Mouse (Mus musculus): ENCODE data around the gene BC035947. TPM values are rescaled to one million over a fixed set of nuclear protein-coding genes. Genes with fewer than 3 reads are reported as not detected.
A peak's percentile ranks its signal among the peaks of the same experiment; 100 is the strongest.
"Not testable (repeated sequence)": the region's sequence is repeated elsewhere in the genome, so short reads cannot be mapped to it uniquely, and the experiment has no call there.

BC035947 gene
- polyA plus RNA-seq (2016; fragmentation: Nextera tagmentation; extraction: Ambion mirVana): 0.21 and 0.37 TPM in 2 replicates

DNA sequence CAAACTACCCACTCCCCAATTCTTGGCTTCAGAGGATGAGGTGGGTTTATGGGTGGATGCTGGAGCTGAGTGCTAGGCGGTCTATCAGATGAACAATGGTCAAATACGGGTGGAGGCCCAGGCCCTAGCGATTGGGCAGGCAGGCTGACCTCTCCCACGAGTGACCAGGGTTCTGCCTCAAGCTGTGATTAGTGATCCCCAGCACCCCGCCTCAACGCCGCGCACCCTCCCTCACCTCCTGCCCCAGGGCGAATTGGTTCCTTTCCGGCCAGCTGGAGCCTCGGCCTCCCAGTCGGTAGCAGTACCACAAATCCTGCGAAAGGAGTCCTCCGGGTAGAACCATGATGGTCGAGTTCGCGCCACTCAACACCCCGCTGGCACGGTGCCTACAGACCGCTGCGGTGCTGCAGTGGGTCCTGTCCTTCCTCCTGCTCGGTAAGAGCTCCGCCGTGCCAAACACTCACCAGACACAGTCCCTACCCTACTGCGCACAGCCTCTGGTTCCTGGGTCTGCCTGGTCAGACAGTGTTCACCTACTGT is at the start of gene BC035947:
TSS of gene BC035947 (minus strand) at position 538 of the 540 bp plus-strand sequence.
- H3K4me1 ChIP-seq: peaks cover 14% of the 10 kb centered on the region
- 3% methylated on average over 25 of the region's 25 CpGs for WGBS
- no peaks in the 10 kb centered on the region for H3K9me3 ChIP-seq
- DNase-seq (ENCODE audit: extremely low spot score, low spot score): peak; percentile 37
- peak within 1 kb of the TSS; percentile 78 for H3K27ac ChIP-seq
- H3K36me3 ChIP-seq (replicated peaks): no peaks in the 10 kb centered on the region
- H3K4me3 ChIP-seq: peak within 1 kb of the TSS; percentile 52
- peaks cover 27% of the 10 kb centered on the region for H3K27me3 ChIP-seq (ENCODE audit: poor library complexity, severe bottlenecking)

DNA sequence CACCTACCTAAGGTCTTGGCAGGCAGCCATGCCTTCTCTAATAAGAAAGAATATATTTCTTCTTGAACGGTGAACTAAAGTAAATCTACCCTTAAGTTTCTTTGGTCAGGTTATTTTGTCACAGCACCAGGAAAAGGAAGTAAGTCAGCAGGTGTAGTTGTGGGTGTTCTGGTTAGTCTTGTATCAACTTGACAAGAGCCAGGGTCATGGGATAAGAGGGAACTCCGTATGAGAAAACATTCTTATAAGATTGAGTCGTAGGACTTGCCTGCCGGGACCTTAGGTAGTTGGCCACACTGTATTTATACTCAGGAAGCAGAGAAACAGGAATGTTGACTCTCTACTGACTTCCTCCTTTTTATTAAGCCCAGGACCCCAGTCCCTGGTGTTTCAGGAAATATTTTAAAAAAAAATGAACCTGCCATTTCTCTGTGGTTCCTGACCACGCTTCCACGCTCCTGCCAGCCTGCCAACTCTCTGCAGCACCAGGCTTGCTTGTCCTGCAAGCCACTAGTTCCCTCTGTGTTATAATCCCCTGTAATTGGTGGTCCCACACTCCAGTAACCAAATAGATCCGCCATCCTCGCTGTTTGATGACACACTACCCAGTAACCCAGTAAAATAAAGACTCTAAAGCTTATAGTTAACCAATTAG is 42.2 kb upstream of the BC035947 start:
- Histone ChIP-seq H3K36me3 (replicated peaks) (no peaks in the 10 kb centered on the region), H3K4me1 (0 out of 2 replicates have a peak, but pooled peaks cover under 1% of the 10 kb centered on the region), H3K27me3 (ENCODE audit: poor library complexity, severe bottlenecking) (no peaks in the 10 kb centered on the region), H3K9me3 (peaks cover 11% of the 10 kb centered on the region), H3K4me3 (no peak overlapping the region), H3K27ac (no peak overlapping the region)
- WGBS: 86% methylated on average over 8 of the region's 8 CpGs
- no peak for DNase-seq (ENCODE audit: extremely low spot score, low spot score)

DNA sequence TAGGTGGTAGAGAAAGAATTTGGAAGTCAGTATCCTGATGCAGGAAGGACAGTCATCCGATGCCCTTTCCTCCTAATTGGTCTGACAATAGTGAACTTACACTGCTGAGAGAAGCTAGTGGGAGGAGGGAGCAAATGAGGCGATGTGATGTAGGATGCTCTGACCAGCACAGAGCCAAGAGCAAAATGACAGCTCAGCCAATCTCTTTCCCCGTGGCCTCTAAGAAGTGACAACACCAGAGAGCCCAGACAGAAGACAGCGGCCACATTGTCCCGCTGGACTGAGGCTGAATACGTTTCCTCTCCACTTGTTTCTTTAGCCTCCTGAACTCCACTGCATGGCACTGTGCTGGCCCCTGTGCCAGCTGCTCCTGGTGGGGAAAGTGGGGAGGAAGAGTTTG is 37.0 kb upstream of the BC035947 start:
- H3K4me3 ChIP-seq: no peak overlapping the region
- no peaks in the 10 kb centered on the region for H3K9me3 ChIP-seq
- H3K27me3 ChIP-seq (ENCODE audit: poor library complexity, severe bottlenecking): no peaks in the 10 kb centered on the region
- 47% methylated on average over 6 of the region's 6 CpGs for WGBS
- H3K4me1 ChIP-seq: 0 out of 2 replicates have a peak, but pooled peaks cover 3% of the 10 kb centered on the region
- H3K27ac ChIP-seq: no peak overlapping the region
- no peaks in the 10 kb centered on the region for H3K36me3 ChIP-seq (replicated peaks)
- DNase-seq (ENCODE audit: extremely low spot score, low spot score): no peak

- H3K27me3 ChIP-seq (ENCODE audit: poor library complexity, severe bottlenecking): no peaks in the 10 kb centered on the region
- no peak overlapping the region for H3K4me3 ChIP-seq
- DNase-seq (ENCODE audit: extremely low spot score, low spot score): no peak
- H3K36me3 ChIP-seq (replicated peaks): no peaks in the 10 kb centered on the region
- no peaks in the 10 kb centered on the region for H3K9me3 ChIP-seq
- WGBS: 89% methylated on average over 9 of the region's 9 CpGs
- no peak overlapping the region for H3K27ac ChIP-seq
- 0 out of 2 replicates have a peak, but pooled peaks cover 3% of the 10 kb centered on the region for H3K4me1 ChIP-seq
Measured at GRCm38 (mm10) chr1:78546258-78546657, 34.3 kb upstream of the BC035947 start.

- not testable (repeated sequence) for H3K27me3 ChIP-seq (ENCODE audit: poor library complexity, severe bottlenecking); H3K4me3 ChIP-seq; DNase-seq (ENCODE audit: extremely low spot score, low spot score); H3K9me3 ChIP-seq; H3K27ac ChIP-seq; H3K36me3 ChIP-seq (replicated peaks)
- WGBS: 72% methylated on average over 1 of the region's 1 CpGs
- H3K4me1 ChIP-seq: peaks cover 10% of the 10 kb centered on the region
Measured at GRCm38 (mm10) chr1:78543631-78544030, 31.7 kb upstream of the BC035947 start.

DNA sequence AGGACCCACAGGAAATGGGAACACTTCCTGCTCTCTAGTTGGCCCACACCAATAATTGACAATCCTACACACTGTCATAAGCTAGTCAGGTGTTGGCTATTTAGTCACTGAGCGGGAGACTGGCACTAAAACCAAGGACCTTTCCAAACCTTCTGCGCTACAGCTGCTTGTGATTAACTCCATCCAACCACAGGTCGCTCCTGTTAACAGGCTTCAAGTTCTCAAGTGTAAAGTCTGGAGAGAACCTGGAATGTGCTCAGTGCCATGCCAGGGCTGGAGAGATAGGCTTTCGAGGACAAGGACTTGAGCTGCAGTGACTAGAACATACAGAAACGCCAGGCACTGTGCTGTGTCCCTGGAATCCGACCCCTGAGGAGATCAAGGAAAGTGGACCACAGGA is 27.2 kb upstream of the BC035947 start:
- Histone ChIP-seq H3K4me3 (no peak overlapping the region), H3K27ac (no peak overlapping the region), H3K9me3 (no peaks in the 10 kb centered on the region), H3K4me1 (peaks cover 24% of the 10 kb centered on the region), H3K36me3 (replicated peaks) (no peaks in the 10 kb centered on the region), H3K27me3 (ENCODE audit: poor library complexity, severe bottlenecking) (peaks cover 7% of the 10 kb centered on the region; the same call in 1 of the 2 replicates)
- DNase-seq (ENCODE audit: extremely low spot score, low spot score): no peak
- 67% methylated on average over 6 of the region's 6 CpGs for WGBS

DNA sequence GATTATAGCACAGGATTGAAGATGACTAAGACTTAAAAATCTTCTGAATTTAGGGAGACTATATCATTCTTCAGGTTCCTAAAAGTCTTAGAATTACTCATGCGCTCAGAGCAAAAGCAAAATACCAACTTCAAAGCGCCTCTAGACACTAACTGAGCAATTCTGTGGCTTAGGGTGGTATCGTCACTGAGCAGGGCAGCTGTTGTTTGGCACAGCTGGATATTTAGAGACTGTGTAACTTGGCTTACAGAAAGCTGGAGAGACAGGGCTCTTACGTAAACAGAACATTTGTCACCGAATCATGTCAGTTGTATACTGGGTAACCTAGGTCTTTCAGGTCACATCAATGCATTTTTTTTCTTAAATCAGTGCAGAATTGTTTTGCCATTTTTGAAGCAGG is 26.4 kb upstream of the BC035947 start:
- 58% methylated on average over 5 of the region's 5 CpGs for WGBS
- no peak for DNase-seq (ENCODE audit: extremely low spot score, low spot score)
- no peaks in the 10 kb centered on the region for H3K36me3 ChIP-seq (replicated peaks)
- no peak overlapping the region for H3K27ac ChIP-seq
- peaks cover 24% of the 10 kb centered on the region for H3K4me1 ChIP-seq
- no peaks in the 10 kb centered on the region for H3K9me3 ChIP-seq
- no peak overlapping the region for H3K4me3 ChIP-seq
- peaks cover 7% of the 10 kb centered on the region; the same call in 1 of the 2 replicates for H3K27me3 ChIP-seq (ENCODE audit: poor library complexity, severe bottlenecking)

DNA sequence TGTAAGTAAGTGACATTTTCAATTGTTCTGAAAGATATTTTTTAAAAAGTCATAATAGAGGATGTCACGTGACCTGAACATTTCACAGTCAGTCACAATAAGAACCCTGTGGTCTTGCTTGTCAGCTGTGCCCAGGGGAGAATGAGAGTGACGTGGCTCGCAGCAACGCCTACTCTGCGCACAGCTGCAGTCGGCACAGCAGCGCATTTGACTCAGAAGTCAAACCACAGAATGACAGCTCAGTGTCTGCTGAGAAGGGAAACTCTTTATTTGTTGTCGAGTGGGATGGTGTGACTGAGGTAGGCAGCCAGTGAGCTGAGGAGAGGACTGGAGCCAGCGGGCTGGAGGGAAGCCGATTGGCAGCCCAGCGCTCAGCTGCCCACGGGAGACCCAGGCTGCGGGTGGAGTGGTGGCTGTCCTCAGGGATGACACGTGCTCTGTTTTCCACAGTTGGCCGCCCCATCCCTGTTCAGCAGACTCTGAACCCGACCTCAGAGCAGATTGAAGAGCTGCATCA is 25.6 kb upstream of the BC035947 start:
- H3K27ac ChIP-seq: peak overlapping the region; percentile 56; the same call in 1 of the 2 replicates
- no peak for DNase-seq (ENCODE audit: extremely low spot score, low spot score)
- no peaks in the 10 kb centered on the region for H3K36me3 ChIP-seq (replicated peaks)
- no peaks in the 10 kb centered on the region for H3K9me3 ChIP-seq
- peak overlapping the region; percentile 23; the same call in 1 of the 2 replicates for H3K4me3 ChIP-seq
- 50% methylated on average over 16 of the region's 16 CpGs for WGBS
- peaks cover 24% of the 10 kb centered on the region for H3K4me1 ChIP-seq
- peaks cover 7% of the 10 kb centered on the region; the same call in 1 of the 2 replicates for H3K27me3 ChIP-seq (ENCODE audit: poor library complexity, severe bottlenecking)

DNA sequence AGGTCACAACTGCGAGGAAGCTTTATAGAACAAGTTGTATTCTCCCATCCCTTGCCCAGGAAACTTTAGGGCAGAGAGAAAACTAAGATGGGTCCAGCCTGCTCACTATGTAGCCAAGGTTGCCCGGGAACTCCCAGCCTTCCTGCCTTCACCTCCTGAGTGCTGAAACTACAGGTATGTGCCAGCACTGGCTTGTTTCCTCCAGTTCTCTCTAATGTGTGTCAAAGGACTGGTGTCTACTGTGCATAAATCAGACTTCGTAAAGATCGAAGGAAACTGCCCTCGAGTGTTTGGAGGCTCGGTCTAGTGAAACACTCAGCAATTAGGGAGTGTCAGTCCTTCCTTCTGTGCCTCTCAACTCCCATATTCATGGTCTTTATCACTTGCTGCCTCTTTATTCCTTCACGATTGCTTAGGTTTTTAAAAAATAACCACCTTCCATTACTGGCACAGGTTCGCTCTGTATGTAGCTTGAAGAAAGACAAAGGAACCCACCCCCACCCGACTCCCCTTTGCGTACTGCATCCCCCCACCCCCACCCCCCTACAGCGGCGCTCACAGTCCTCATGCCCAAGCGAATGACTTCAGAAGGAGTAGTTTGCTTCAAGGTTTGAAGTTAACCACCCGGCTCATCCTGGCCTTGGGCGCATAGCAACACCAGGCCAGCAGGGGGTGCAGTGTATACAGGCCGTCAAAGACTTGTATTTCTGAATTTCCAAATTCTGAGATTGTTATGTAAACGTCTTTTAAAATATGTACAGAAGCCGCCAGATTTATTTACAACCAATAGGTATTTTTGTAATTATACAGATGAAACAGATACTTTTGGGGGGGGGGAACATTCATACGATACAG is 24.6 kb upstream of the BC035947 start:
- DNase-seq (ENCODE audit: extremely low spot score, low spot score): peak; percentile 50
- Histone ChIP-seq H3K36me3 (replicated peaks) (no peaks in the 10 kb centered on the region), H3K27ac (no peak overlapping the region), H3K4me3 (no peak overlapping the region), H3K4me1 (peaks cover 24% of the 10 kb centered on the region), H3K27me3 (ENCODE audit: poor library complexity, severe bottlenecking) (peaks cover 7% of the 10 kb centered on the region; the same call in 1 of the 2 replicates), H3K9me3 (no peaks in the 10 kb centered on the region)
- WGBS: 41% methylated on average over 19 of the region's 19 CpGs

GRCm38 (mm10) chr1:78534428-78535150 is 22.6 kb upstream of the BC035947 start:
- H3K9me3 ChIP-seq: no peaks in the 10 kb centered on the region
- H3K4me3 ChIP-seq: no peak overlapping the region
- peaks cover 7% of the 10 kb centered on the region; the same call in 1 of the 2 replicates for H3K27me3 ChIP-seq (ENCODE audit: poor library complexity, severe bottlenecking)
- WGBS: 91% methylated on average over 9 of the region's 9 CpGs
- peaks cover 25% of the 10 kb centered on the region for H3K4me1 ChIP-seq
- no peaks in the 10 kb centered on the region for H3K36me3 ChIP-seq (replicated peaks)
- H3K27ac ChIP-seq: no peak overlapping the region
- DNase-seq (ENCODE audit: extremely low spot score, low spot score): no peak

DNA sequence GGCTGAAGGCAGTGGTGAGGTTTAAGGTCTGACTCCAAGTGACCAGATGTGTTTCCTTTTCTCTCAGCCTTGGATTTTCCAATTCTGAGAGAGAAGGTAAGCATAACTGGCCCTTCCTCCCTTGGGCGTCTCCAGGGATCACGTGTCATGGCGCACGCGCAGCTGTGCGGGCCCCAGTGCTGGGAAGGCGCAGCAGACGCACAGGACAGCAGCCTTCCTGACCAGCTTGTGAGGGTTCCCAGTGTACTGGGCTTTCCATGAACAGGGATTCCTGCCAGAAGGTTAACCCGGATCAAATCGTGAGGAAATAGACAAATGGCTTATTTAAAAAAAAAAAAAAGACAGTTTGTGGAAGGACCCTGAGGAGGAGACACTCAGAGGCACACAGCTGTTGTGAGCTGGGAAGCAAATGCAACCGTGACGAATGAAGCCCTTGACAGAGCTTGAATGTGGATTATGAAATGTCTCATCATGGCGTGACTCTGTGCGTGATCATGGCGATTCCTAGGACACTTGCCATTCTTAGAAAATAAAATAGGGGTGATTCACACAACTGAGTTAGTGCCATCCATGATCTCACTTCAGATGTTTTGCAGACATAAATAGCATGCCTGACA is 20.3 kb upstream of the BC035947 start:
- Histone ChIP-seq H3K27me3 (ENCODE audit: poor library complexity, severe bottlenecking) (peaks cover 7% of the 10 kb centered on the region; the same call in 1 of the 2 replicates), H3K4me1 (peaks cover 6% of the 10 kb centered on the region), H3K9me3 (no peaks in the 10 kb centered on the region), H3K36me3 (replicated peaks) (no peaks in the 10 kb centered on the region), H3K27ac (no peak overlapping the region), H3K4me3 (no peak overlapping the region)
- no peak for DNase-seq (ENCODE audit: extremely low spot score, low spot score)
- WGBS: 87% methylated on average over 15 of the region's 15 CpGs

Measured in forebrain, embryonic 10.5 days (tissue).